Mouse (Mus musculus) liver, adult 2 months (tissue): ENCODE data around the gene Prex1. TPM values are rescaled to one million over a fixed set of nuclear protein-coding genes. Genes with fewer than 3 reads are reported as not detected.
A peak's percentile ranks its signal among the peaks of the same experiment; 100 is the strongest.
"Not testable (repeated sequence)": the region's sequence is repeated elsewhere in the genome, so short reads cannot be mapped to it uniquely, and the experiment has no call there.

Experiments
- DNase-seq: peaks from one replicate; pipeline ENCODE4 v3.0.0-alpha.2; 2011; ENCODE audit warnings: low read depth, low spot score; ENCODE audit errors: extremely low read depth
- H3K27ac ChIP-seq: fragments of 200-500 bp; replicated peaks from 2 replicates; pipeline ENCODE4 v1.5.1; 2012; ENCODE audit warnings: low read depth, mild to moderate bottlenecking, control low read depth, inconsistent platforms, low read length; ENCODE audit not compliant: insufficient read depth
- H3K27me3 ChIP-seq: fragments of 200-500 bp; 2 replicates; pipeline ENCODE4 v1.6.1; 2012; ENCODE audit warnings: mild to moderate bottlenecking, moderate library complexity, low read length, inconsistent platforms; ENCODE audit not compliant: control insufficient read depth, insufficient read depth
- H3K36me3 ChIP-seq: fragments of 200-500 bp; 2 replicates; pipeline ENCODE4 v1.6.1; 2012; ENCODE audit warnings: low read length, inconsistent platforms; ENCODE audit not compliant: control insufficient read depth, insufficient read depth
- H3K4me1 ChIP-seq: fragments of 200-500 bp; 2 replicates; pipeline ENCODE4 v1.6.1; 2011; ENCODE audit warnings: low read length; ENCODE audit not compliant: control insufficient read depth, insufficient read depth
- H3K4me3 ChIP-seq: fragments of 200-500 bp; 2 replicates; pipeline ENCODE4 v1.5.1; 2011; ENCODE audit warnings: low read depth, mild to moderate bottlenecking, control low read depth, low read length, moderate library complexity; ENCODE audit not compliant: insufficient read depth
- H3K79me2 ChIP-seq: fragments of 200-500 bp; 2 replicates; pipeline ENCODE4 v1.6.1; 2012; ENCODE audit warnings: inconsistent platforms, mild to moderate bottlenecking, low read length, moderate library complexity; ENCODE audit not compliant: control insufficient read depth, insufficient read depth
- H3K9ac ChIP-seq: fragments of 200-500 bp; 2 replicates; pipeline ENCODE4 v1.6.1; 2012; ENCODE audit warnings: low read depth, mild to moderate bottlenecking, control low read depth, inconsistent platforms, low read length
- CTCF ChIP-seq: fragments of 200-500 bp; IDR thresholded peaks from 2 replicates; pipeline ENCODE4 v1.5.1; 2011; ENCODE audit warnings: low read depth, low read length, control low read depth
- POLR2A ChIP-seq: fragments of 200-500 bp; IDR thresholded peaks from 2 replicates; pipeline ENCODE4 v1.6.1; 2011; ENCODE audit warnings: low read length, control low read depth; ENCODE audit not compliant: insufficient read depth; ENCODE audit errors: extremely low read depth
- WGBS: fragments of 180-500 bp; shearing (Covaris S2); methylation state at CpG from one replicate; pipeline ENCODE4 v1.1.7; 2018; 5-methylcytosine and 5-hydroxymethylcytosine counted together
- polyA plus RNA-seq: library from polyadenylated mRNA; depleted of rRNA; stranded (reverse); fragments of >200 nt; gene quantifications from 2 replicates; pipeline ENCODE4 v1.2.3, GENCODE M21; 2012; rRNA removed
- total RNA-seq: library from RNA; depleted of rRNA; stranded (reverse); fragments of >200 nt; gene quantifications from 2 replicates; pipeline ENCODE4 v1.2.3, GENCODE M21; 2014; rRNA removed

The Prex1 gene
- 2.0 and 3.0 TPM in 2 replicates for total RNA-seq
- 4.6 and 5.6 TPM in 2 replicates for polyA plus RNA-seq

GRCm38 (mm10) chr2:166713690-166714426, at the start of gene Prex1:
Prex1 (minus strand) TSS chr2:166713832.
- TF ChIP-seq POLR2A (0 out of 2 replicates have a peak, but pooled peaks have one; percentile 24), CTCF (no peak)
- Histone ChIP-seq H3K36me3 (no peaks in the 10 kb centered on the region), H3K9ac (peak within 1 kb of the TSS; percentile 87), H3K79me2 (no peaks in the 10 kb centered on the region), H3K4me1 (no peaks in the 10 kb centered on the region; the same call in 1 of the 2 replicates), H3K27me3 (no peaks in the 10 kb centered on the region), H3K4me3 (peak within 1 kb of the TSS; percentile 83), H3K27ac (peak within 1 kb of the TSS; percentile 13; the same call in 1 of the 2 replicates)
- 2% methylated on average over 64 of the region's 69 CpGs for WGBS
- DNase-seq = peak; percentile 84

- TF ChIP-seq POLR2A = no peak
- no peak for TF ChIP-seq CTCF
- Histone ChIP-seq H3K36me3 (no peaks in the 10 kb centered on the region), H3K9ac (no peak overlapping the region), H3K4me1 (no peaks in the 10 kb centered on the region), H3K27me3 (0 out of 2 replicates have a peak, but pooled peaks cover 2% of the 10 kb centered on the region), H3K79me2 (no peaks in the 10 kb centered on the region), H3K27ac (no peak overlapping the region), H3K4me3 (no peak overlapping the region)
- 30% methylated on average over 3 of the region's 3 CpGs for WGBS
- DNase-seq = no peak
These were observed 44.3 kb upstream of the Prex1 start for GRCm38 (mm10) chr2:166757969-166758368.

- H3K4me3 ChIP-seq = no peak overlapping the region
- DNase-seq = no peak
- 0 out of 2 replicates have a peak, but pooled peaks cover 2% of the 10 kb centered on the region for H3K27me3 ChIP-seq
- no peaks in the 10 kb centered on the region for H3K36me3 ChIP-seq
- no peaks in the 10 kb centered on the region for H3K4me1 ChIP-seq
- WGBS = 71% methylated on average over 7 of the region's 7 CpGs
- H3K9ac ChIP-seq = no peak overlapping the region
- no peak for TF ChIP-seq POLR2A
- no peak for TF ChIP-seq CTCF
- no peaks in the 10 kb centered on the region for H3K79me2 ChIP-seq
- no peak overlapping the region for H3K27ac ChIP-seq
These were observed 41.1 kb upstream of the Prex1 start for GRCm38 (mm10) chr2:166754760-166755159.

GRCm38 (mm10) chr2:166754194-166754593, 40.6 kb upstream of the Prex1 start:
- Histone ChIP-seq H3K4me1 (no peaks in the 10 kb centered on the region), H3K4me3 (no peak overlapping the region), H3K9ac (no peak overlapping the region), H3K79me2 (no peaks in the 10 kb centered on the region), H3K27ac (no peak overlapping the region), H3K27me3 (0 out of 2 replicates have a peak, but pooled peaks cover 2% of the 10 kb centered on the region), H3K36me3 (no peaks in the 10 kb centered on the region)
- DNase-seq = no peak
- WGBS = 61% methylated on average over 4 of the region's 4 CpGs
- TF ChIP-seq POLR2A (no peak), CTCF (no peak)

- Histone ChIP-seq H3K36me3 (no peaks in the 10 kb centered on the region), H3K4me1 (no peaks in the 10 kb centered on the region), H3K4me3 (no peak overlapping the region), H3K27ac (no peak overlapping the region), H3K9ac (no peak overlapping the region), H3K27me3 (no peaks in the 10 kb centered on the region), H3K79me2 (no peaks in the 10 kb centered on the region)
- TF ChIP-seq CTCF (no peak), POLR2A (no peak)
- 85% methylated on average over 6 of the region's 6 CpGs for WGBS
- DNase-seq = no peak
These were observed 37.1 kb upstream of the Prex1 start for GRCm38 (mm10) chr2:166750620-166751191.

GRCm38 (mm10) chr2:166746261-166746913, 32.8 kb upstream of the Prex1 start:
- not testable (repeated sequence) for H3K27ac ChIP-seq, H3K4me3 ChIP-seq, H3K4me1 ChIP-seq, H3K36me3 ChIP-seq, H3K27me3 ChIP-seq, H3K79me2 ChIP-seq, H3K9ac ChIP-seq
- WGBS = 53% methylated on average over 14 of the region's 14 CpGs
- peak; percentile 10 for DNase-seq
